8 mouse cellular contexts compared by ENCODE assay signal in genomic region chr13:55212011-55212360, GRCm38 (mm10). TPM values are rescaled to one million over a fixed set of nuclear protein-coding genes. Genes with fewer than 3 reads are reported as not detected.
DNase-seq lines count a peak whose midpoint lies in the region; ATAC-seq and TF ChIP-seq lines count a peak whose summit lies in the region.

No protein-coding gene starts in this region.

- peak; percentile 63 for ATAC-seq in kidney, embryonic 14.5 days (ENCODE audit: low FRiP score, low TSS enrichment)

- peak overlapping the region; percentile 100 for H3K27ac ChIP-seq in heart, embryonic 10.5 days
- H3K27ac ChIP-seq in kidney, embryonic 14.5 days (ENCODE audit: low read depth, low read length), result peak overlapping the region; percentile 99
- peak overlapping the region; percentile 97 for H3K27ac ChIP-seq in spleen, adult 2 months (ENCODE audit: insufficient read depth, low read length)

- WGBS in heart, embryonic 10.5 days, result 0% methylated on average over 8 of the region's 32 CpGs
- 0% methylated on average over 6 of the region's 32 CpGs for WGBS in kidney, embryonic 14.5 days
- 0% methylated on average over 6 of the region's 32 CpGs for WGBS in spleen, adult 2 months

- peaks cover 32% of the 10 kb centered on the region for H3K36me3 ChIP-seq in heart, embryonic 10.5 days
- H3K36me3 ChIP-seq in kidney, embryonic 14.5 days (ENCODE audit: control insufficient read depth, insufficient read depth, low read length), result peaks cover 36% of the 10 kb centered on the region
- peaks cover 11% of the 10 kb centered on the region for H3K36me3 ChIP-seq in spleen, adult 2 months (ENCODE audit: control insufficient read depth, insufficient read depth, low read length)

- TF ChIP-seq CTCF in spleen, adult 2 months (IDR thresholded peaks at IDR 0.05; ENCODE audit: extremely low read depth, insufficient read depth, insufficient read length, insufficient replicate concordance), result no peak

- peak; percentile 64 for DNase-seq in layer of hippocampus, adult 9-11 months
- DNase-seq in layer of hippocampus, adult 9-10 months (ENCODE audit: low spot score), result no peak
- DNase-seq in adrenal gland, postnatal 25 days, result peak; percentile 62
- peak; percentile 89 for DNase-seq in heart, embryonic 10.5 days (ENCODE audit: low spot score)
- peak; percentile 70 to 81 for DNase-seq in lung, postnatal 4 days
- DNase-seq in spleen, adult 2 months (ENCODE audit: low read depth in 1 of 2, low spot score in 2 of 2), result peak in 1 of 2 experiments; percentile 50
- DNase-seq in gastrocnemius, adult 18-20 months (ENCODE audit: low spot score), result no peak

- H3K4me1 ChIP-seq in heart, embryonic 10.5 days, result peaks cover 51% of the 10 kb centered on the region
- H3K4me1 ChIP-seq in kidney, embryonic 14.5 days (ENCODE audit: control insufficient read depth, insufficient read depth, low read length), result peaks cover 36% of the 10 kb centered on the region
- peaks cover 20% of the 10 kb centered on the region for H3K4me1 ChIP-seq in spleen, adult 2 months (ENCODE audit: control insufficient read depth, insufficient read depth, insufficient read length)

- H3K4me3 ChIP-seq in heart, embryonic 10.5 days, result peak overlapping the region; percentile 91
- H3K4me3 ChIP-seq in kidney, embryonic 14.5 days (ENCODE audit: low read length), result peak overlapping the region; percentile 88
- H3K4me3 ChIP-seq in spleen, adult 2 months (ENCODE audit: extremely low read depth, insufficient read depth, insufficient read length), result peak overlapping the region; percentile 95

- H3K4me2 ChIP-seq in kidney, embryonic 14.5 days (replicated peaks; ENCODE audit: low read depth, low read length), result peak overlapping the region; percentile 67

- no peak; the same call in 1 of the 2 replicates for TF ChIP-seq POLR2A in spleen, adult 2 months (IDR thresholded peaks at IDR 0.05; ENCODE audit: low read depth, low read length)

- no peaks in the 10 kb centered on the region for H3K9me3 ChIP-seq in heart, embryonic 10.5 days
- no peaks in the 10 kb centered on the region for H3K9me3 ChIP-seq in kidney, embryonic 14.5 days (ENCODE audit: control insufficient read depth, low read length)

- H3K9ac ChIP-seq in kidney, embryonic 14.5 days (ENCODE audit: low read depth, low read length), result peak overlapping the region; percentile 97

- no peaks in the 10 kb centered on the region for H3K27me3 ChIP-seq in heart, embryonic 10.5 days (ENCODE audit: insufficient read depth, poor library complexity, severe bottlenecking)
- H3K27me3 ChIP-seq in kidney, embryonic 14.5 days (ENCODE audit: control insufficient read depth, insufficient read depth, low read length), result no peaks in the 10 kb centered on the region
- peaks cover 2% of the 10 kb centered on the region; the same call in 1 of the 2 replicates for H3K27me3 ChIP-seq in spleen, adult 2 months (ENCODE audit: control insufficient read depth, insufficient read depth, low read length)

RNA-seq across cellular contexts. Expression of gene Nsd1, which starts 2.4 kb away (rescaled TPM):
- 121 and 142 TPM in 2 replicates for total RNA-seq in adrenal gland, postnatal 25 days (2021)
- polyA plus RNA-seq in heart, embryonic 10.5 days (2016; fragmentation: Nextera tagmentation; extraction: Ambion mirVana), result 51.0 and 58.4 TPM in 2 replicates
- 71.2 and 93.6 TPM in 2 replicates for polyA plus RNA-seq in kidney, embryonic 14.5 days (2014; fragmentation: Nextera tagmentation; extraction: Ambion mirVana)
- polyA plus RNA-seq in spleen, adult 2 months (2012; rRNA removed), result 16.1 and 17.8 TPM in 2 replicates
- 10 to 100 TPM; 40.0 to 47.1 TPM for total RNA-seq in gastrocnemius, adult 18-20 months (2021)

RNA-seq across cellular contexts. Expression of gene Fgfr4, which starts 59.5 kb away (rescaled TPM):
- total RNA-seq in adrenal gland, postnatal 25 days (2021), result 35.6 and 60.4 TPM in 2 replicates
- 0.46 and 3.5 TPM in 2 replicates for polyA plus RNA-seq in heart, embryonic 10.5 days (2016; fragmentation: Nextera tagmentation; extraction: Ambion mirVana)
- 9.9 and 14.9 TPM in 2 replicates for polyA plus RNA-seq in kidney, embryonic 14.5 days (2014; fragmentation: Nextera tagmentation; extraction: Ambion mirVana)
- polyA plus RNA-seq in spleen, adult 2 months (2012; rRNA removed), result 8.4 and 12.0 TPM in 2 replicates
- total RNA-seq in gastrocnemius, adult 18-20 months (2021), result 1 to 10 TPM; 1.2 to 1.3 TPM

Comparison
In these comparisons a context has a peak if more than half of its experiments do, and no peak if none do; other contexts are left out.
1. DNase-seq: peak in layer of hippocampus, adult 9-11 months (single experiment), adrenal gland, postnatal 25 days (single experiment), heart, embryonic 10.5 days (single experiment) and lung, postnatal 4 days (2 of 2); none in layer of hippocampus, adult 9-10 months (single experiment) and gastrocnemius, adult 18-20 months (single experiment).
2. Peak in every context shown above with its lines, with median percentiles within 50 percentile points of each other: H3K27ac ChIP-seq and H3K4me3 ChIP-seq.